Mouse (Mus musculus) neural tube, embryonic 12.5 days (tissue): ENCODE measurements around the gene Myd88. TPM values are rescaled to one million over a fixed set of nuclear protein-coding genes. Genes with fewer than 3 reads are reported as not detected.

Experiments used
- ATAC-seq: fragments of 200-750 bp; cut with Nextera tagmentation; 2 replicates; pipeline ENCODE4 v1.8.0; 2017; ENCODE audit warnings: low read depth, mild to moderate bottlenecking, moderate TSS enrichment, moderate library complexity; ENCODE audit not compliant: low FRiP score
- H3K27ac ChIP-seq: fragments of 300-500 bp; sonication (generic); 2 replicates; pipeline ENCODE4 v1.5.1; 2016
- H3K27me3 ChIP-seq: fragments of 300-500 bp; sonication (generic); replicated peaks from 2 replicates; pipeline ENCODE4 v1.6.1; 2016; ENCODE audit warnings: mild to moderate bottlenecking
- H3K36me3 ChIP-seq: fragments of 300-500 bp; sonication (generic); 2 replicates; pipeline ENCODE4 v1.6.1; 2016; ENCODE audit warnings: mild to moderate bottlenecking
- H3K4me1 ChIP-seq: fragments of 300-500 bp; sonication (generic); 2 replicates; pipeline ENCODE4 v1.6.1; 2016
- H3K4me2 ChIP-seq: fragments of 300-500 bp; sonication (generic); replicated peaks from 2 replicates; pipeline ENCODE4 v1.6.1; 2016; ENCODE audit warnings: mild to moderate bottlenecking
- H3K4me3 ChIP-seq: fragments of 300-500 bp; sonication (generic); 2 replicates; pipeline ENCODE4 v1.5.1; 2016
- H3K9ac ChIP-seq: fragments of 300-500 bp; sonication (generic); 2 replicates; pipeline ENCODE4 v1.6.1; 2016; ENCODE audit warnings: mild to moderate bottlenecking
- H3K9me3 ChIP-seq: fragments of 300-500 bp; sonication (generic); 2 replicates; pipeline ENCODE4 v1.6.1; 2016; ENCODE audit warnings: mild to moderate bottlenecking
- WGBS: fragments of 180-500 bp; shearing (Covaris S2); methylation state at CpG from one replicate; pipeline ENCODE4 v1.1.7; 2016; 5-methylcytosine and 5-hydroxymethylcytosine counted together
- polyA plus RNA-seq: library from polyadenylated mRNA; unstranded; fragments of >200 nt; fragmentation: Nextera tagmentation; extraction: Ambion mirVana; gene quantifications from 2 replicates; pipeline ENCODE4 v1.2.1, GENCODE M21; 2016

Gene Myd88
- polyA plus RNA-seq, 1 experiment from 2014 or later = 6.4 TPM

DNA sequence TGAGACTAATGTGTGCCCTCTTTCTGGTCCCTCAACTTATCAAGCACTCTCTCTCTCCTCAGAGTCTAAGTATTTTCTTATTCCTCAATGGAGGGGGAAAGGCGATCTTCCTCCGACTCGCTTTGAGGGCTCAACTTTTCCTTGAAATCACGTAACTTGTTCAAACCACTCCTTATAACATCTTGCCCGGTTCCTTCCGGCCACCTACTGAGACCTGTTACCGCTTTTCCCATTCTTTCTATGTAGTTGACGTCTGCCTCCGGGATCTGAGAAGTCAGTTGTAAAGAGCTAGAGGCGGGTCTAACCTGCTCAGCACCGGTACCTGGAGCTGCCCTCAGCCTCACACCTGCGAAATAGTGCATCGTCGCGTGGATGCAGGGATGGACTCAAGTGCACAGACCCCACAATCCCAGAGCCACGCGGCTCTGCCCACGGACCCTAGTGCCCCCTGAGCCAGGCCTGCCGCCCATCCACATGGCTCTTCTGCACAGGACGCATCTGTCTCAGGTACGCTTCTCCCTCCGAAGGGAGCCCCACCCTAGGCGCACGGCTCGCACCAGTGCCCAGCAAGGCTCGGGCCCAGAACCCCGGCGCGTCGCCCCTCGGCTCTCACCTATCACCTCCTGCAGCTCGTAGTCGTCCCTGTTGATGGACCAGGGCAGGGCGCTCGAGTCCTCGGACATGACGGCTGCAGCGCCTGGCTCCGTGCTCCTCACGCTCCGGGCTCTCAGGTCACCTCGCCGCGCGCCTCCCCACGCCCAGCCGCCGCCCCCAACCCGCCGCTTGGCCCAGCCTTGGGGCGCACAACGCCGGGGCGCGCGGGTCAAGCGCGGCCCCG is 19.6 kb downstream of the Myd88 start:
- Histone ChIP-seq H3K4me3 (peak overlapping the region; percentile 90), H3K27ac (peak overlapping the region; percentile 69; the same call in 1 of the 2 replicates), H3K9me3 (no peaks in the 10 kb centered on the region), H3K4me1 (peaks cover 16% of the 10 kb centered on the region), H3K4me2 (peak overlapping the region; percentile 91), H3K36me3 (no peaks in the 10 kb centered on the region), H3K9ac (peak overlapping the region; percentile 87), H3K27me3 (no peaks in the 10 kb centered on the region)
- peak; percentile 63 for ATAC-seq
- WGBS = under 1% methylated on average over 59 of the region's 59 CpGs

DNA sequence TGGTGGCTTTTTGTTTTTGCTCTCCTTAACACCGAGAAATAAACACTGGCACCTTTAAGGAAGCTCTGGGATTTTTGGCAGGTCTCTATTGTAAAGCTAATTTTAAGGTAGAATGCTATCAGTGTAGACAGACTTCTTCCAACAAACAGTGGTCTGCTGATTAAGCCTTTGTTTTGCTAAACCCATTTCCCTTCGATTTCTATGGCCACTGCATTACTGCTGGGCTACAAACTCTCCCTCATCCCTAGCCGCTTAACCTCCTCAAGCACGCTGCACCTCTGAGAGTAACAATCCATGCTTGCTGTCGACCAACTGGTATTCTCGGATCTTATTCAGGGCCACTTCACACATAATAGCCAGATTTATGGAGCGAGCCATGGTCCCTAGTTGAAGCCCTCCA is 20.3 kb downstream of the Myd88 start:
- peak overlapping the region; percentile 91 for H3K4me2 ChIP-seq
- H3K27ac ChIP-seq = no peak overlapping the region
- peak overlapping the region; percentile 90 for H3K4me3 ChIP-seq
- peak overlapping the region; percentile 87 for H3K9ac ChIP-seq
- peaks cover 16% of the 10 kb centered on the region for H3K4me1 ChIP-seq
- no peak for ATAC-seq
- H3K9me3 ChIP-seq = no peaks in the 10 kb centered on the region
- no peaks in the 10 kb centered on the region for H3K27me3 ChIP-seq
- H3K36me3 ChIP-seq = no peaks in the 10 kb centered on the region
- WGBS = 10% methylated on average over 7 of the region's 7 CpGs

DNA sequence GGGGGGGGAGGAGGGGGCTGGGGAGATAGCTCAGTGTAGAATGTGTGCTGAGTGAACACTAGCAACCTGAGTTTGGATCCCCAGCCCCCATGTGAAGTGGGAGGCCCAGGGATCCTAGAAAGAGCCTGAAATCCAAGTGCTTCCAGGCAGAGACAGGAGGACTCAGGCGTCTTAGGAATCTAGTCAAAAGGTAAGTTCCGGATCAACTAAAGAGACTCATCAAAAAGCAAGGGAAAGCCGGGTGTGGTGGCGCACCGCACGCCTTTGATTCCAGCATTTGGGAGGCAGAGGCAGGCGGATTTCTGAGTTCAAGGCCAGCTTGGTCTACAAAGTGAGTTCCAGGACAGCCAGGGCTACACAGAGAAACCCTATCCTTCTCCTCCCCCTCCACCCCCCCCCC is 20.8 kb downstream of the Myd88 start:
- Histone ChIP-seq H3K4me3 (no peak overlapping the region), H3K27me3 (no peaks in the 10 kb centered on the region), H3K9ac (no peak overlapping the region), H3K4me1 (peaks cover 16% of the 10 kb centered on the region), H3K27ac (no peak overlapping the region), H3K4me2 (peak overlapping the region; percentile 91), H3K9me3 (no peaks in the 10 kb centered on the region), H3K36me3 (no peaks in the 10 kb centered on the region)
- WGBS = 80% methylated on average over 7 of the region's 7 CpGs
- no peak for ATAC-seq

DNA sequence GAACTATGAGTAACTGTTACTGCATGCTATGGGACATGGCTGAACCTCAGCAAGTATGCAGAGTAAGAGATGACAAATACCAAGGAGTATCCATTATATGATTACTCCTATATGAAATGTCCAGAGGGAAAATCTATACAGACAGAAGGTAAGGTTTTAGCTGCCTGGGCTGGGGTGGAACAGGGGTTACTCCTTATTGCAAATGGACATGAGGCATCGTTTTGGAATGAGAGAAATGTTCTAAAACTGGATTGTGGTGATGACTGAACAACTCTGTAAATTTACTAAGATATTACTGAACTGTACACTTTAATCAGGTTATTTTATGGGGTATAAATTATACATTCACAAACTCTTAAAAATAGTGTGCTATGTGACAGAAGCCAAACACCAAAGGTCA is 22.3 kb downstream of the Myd88 start:
- H3K4me1 ChIP-seq = peaks cover 16% of the 10 kb centered on the region
- ATAC-seq = no peak
- WGBS = 95% methylated on average over 1 of the region's 1 CpGs

DNA sequence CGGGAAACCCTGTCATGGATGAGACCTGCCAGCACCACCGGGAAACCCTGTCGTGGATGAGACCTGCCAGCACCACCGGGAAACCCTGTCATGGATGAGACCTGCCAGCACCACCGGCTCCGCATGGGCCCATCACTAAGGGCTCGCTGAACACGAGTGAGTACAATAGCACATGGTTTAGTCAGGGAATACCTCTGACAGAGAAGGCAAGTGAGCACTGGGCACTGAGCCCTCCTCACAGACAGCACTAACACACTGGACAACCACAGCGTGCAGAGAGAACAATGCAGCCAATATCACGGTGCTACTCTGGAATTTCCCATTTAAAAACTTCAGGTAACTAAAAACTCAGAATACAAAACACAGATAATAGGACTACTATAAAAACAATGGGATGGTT is 28.1 kb downstream of the Myd88 start:
- Histone ChIP-seq H3K27me3 (no peaks in the 10 kb centered on the region), H3K4me3 (no peak overlapping the region), H3K4me1 (no peaks in the 10 kb centered on the region), H3K4me2 (no peak overlapping the region), H3K9ac (no peak overlapping the region), H3K36me3 (no peaks in the 10 kb centered on the region), H3K9me3 (no peaks in the 10 kb centered on the region), H3K27ac (no peak overlapping the region)
- 94% methylated on average over 10 of the region's 10 CpGs for WGBS
- ATAC-seq = no peak

More for the DNA sequence above, 22.3 kb downstream of the Myd88 start:
- H3K9me3 ChIP-seq = no peaks in the 10 kb centered on the region
- no peak overlapping the region for H3K4me3 ChIP-seq
- H3K9ac ChIP-seq = no peak overlapping the region
- no peaks in the 10 kb centered on the region for H3K36me3 ChIP-seq
- H3K27me3 ChIP-seq = no peaks in the 10 kb centered on the region
- H3K4me2 ChIP-seq = no peak overlapping the region
- H3K27ac ChIP-seq = no peak overlapping the region

DNA sequence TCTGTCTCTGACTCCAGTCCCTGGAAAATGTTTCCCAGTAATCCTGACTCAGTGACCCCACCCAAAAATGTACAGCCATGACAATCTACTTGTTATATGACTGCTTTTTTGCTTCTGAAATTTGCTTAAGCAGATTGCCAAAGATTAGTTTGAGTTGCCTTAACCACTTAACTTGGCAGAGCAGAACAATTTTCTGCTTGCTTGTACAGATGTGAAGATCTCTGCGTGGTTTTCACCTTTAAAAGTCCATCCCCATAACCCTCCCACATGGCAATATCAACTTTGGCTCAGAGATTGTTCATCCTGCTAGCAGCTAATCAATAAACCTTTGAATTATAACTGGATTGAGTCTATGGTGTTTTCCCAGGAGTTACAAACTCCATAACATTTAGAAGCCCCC is 32.1 kb downstream of the Myd88 start:
- H3K9ac ChIP-seq = no peak overlapping the region
- H3K36me3 ChIP-seq = no peaks in the 10 kb centered on the region
- H3K27me3 ChIP-seq = no peaks in the 10 kb centered on the region
- H3K9me3 ChIP-seq = no peaks in the 10 kb centered on the region
- H3K27ac ChIP-seq = no peak overlapping the region
- no peak overlapping the region for H3K4me3 ChIP-seq
- whole genome bisulfite sequencing = 96% methylated on average over 1 of the region's 1 CpGs
- H3K4me1 ChIP-seq = no peaks in the 10 kb centered on the region
- H3K4me2 ChIP-seq = no peak overlapping the region
- ATAC-seq = no peak

DNA sequence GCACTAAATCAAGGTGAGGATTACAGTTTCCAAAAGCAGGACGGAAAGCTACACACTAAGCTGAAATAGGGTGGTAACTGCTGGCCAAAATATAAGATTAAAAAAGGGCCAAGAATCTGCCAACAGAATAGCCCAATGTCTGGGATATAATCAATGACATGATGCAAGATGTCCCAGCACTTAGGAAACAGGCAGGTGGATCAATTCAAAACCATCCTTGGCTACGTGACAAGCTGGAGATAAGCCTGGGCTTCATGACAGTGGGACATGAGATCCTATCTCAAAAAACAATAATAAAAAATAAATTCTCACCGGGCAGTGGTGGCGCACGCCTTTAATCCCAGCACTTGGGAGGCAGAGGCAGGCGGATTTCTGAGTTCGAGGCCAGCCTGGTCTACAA is 35.3 kb downstream of the Myd88 start:
- no peak overlapping the region for H3K9ac ChIP-seq
- no peak overlapping the region for H3K4me2 ChIP-seq
- no peaks in the 10 kb centered on the region for H3K9me3 ChIP-seq
- H3K27me3 ChIP-seq = no peaks in the 10 kb centered on the region
- H3K4me1 ChIP-seq = no peaks in the 10 kb centered on the region
- WGBS = 96% methylated on average over 7 of the region's 7 CpGs
- no peak for ATAC-seq
- no peak overlapping the region for H3K4me3 ChIP-seq
- peaks cover 17% of the 10 kb centered on the region for H3K36me3 ChIP-seq
- no peak overlapping the region for H3K27ac ChIP-seq

DNA sequence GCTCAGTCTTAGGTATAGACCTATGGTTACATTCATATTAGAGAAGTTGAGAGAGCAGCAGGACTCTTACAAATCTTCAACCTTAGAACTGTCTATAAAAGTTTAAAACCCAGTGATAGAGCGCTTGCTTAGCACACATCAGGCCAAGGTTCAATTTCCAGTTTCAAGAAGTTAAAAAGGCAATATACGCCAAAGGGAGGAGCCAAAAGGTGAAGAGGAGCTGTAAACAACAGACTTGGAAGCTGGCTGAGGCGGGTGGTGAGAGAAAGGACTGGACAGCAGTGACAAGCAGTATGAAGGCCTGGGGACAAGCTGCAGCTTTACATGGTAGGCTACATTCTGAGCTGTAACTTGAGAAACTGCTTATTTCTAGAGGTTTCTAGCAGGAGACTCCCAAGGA is 42.6 kb downstream of the Myd88 start:
- Histone ChIP-seq H3K27me3 (no peaks in the 10 kb centered on the region), H3K9ac (no peak overlapping the region), H3K4me3 (no peak overlapping the region), H3K9me3 (no peaks in the 10 kb centered on the region), H3K36me3 (peaks cover 17% of the 10 kb centered on the region), H3K4me1 (no peaks in the 10 kb centered on the region), H3K27ac (no peak overlapping the region), H3K4me2 (no peak overlapping the region)
- no peak for ATAC-seq
- WGBS = 80% methylated on average over 3 of the region's 3 CpGs

DNA sequence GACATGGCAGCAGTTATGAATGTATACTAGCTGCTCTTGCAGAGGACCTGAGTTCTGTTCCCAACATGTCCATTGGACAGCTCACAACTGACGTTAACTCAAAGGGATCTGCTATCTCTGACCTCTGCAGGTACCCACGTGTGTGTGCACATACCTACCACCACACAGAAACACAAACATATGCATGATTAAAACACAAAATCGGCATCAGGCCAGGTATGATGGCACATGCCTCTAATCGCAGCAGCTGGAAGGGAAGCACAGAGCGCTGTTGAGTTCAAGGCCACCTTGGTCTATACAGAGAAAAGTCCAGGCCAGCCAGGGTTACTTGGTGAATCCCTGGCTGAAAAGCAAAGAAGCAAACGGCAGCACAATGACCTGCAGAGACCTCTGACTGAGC is 43.5 kb downstream of the Myd88 start:
- no peak overlapping the region for H3K27ac ChIP-seq
- H3K4me2 ChIP-seq = no peak overlapping the region
- no peak for ATAC-seq
- WGBS = 92% methylated on average over 6 of the region's 6 CpGs
- no peaks in the 10 kb centered on the region for H3K9me3 ChIP-seq
- no peak overlapping the region for H3K9ac ChIP-seq
- peaks cover 11% of the 10 kb centered on the region for H3K36me3 ChIP-seq
- no peaks in the 10 kb centered on the region for H3K4me1 ChIP-seq
- H3K4me3 ChIP-seq = no peak overlapping the region
- H3K27me3 ChIP-seq = no peaks in the 10 kb centered on the region

DNA sequence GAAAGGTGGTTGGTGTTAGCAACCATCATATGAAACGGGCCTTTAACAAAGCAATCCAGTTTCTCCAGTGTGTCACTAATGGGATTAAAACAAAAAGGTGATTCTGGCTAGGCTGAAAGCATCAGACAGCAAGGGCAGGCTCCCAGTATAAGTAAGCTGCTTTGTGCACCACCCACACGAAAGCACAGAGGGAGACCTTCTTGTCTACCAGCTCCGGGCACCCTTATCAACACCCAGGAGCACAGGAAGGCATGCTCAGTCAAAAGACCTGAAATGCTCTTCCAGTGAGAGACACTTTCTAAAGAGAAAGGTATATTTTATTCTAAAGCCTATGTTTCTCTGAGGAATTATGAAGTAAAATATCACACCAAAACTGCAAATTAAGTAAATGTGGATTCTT is 50.4 kb downstream of the Myd88 start:
- no peak overlapping the region for H3K4me2 ChIP-seq
- H3K4me1 ChIP-seq = no peaks in the 10 kb centered on the region
- 89% methylated on average over 3 of the region's 3 CpGs for WGBS
- no peak overlapping the region for H3K9ac ChIP-seq
- H3K9me3 ChIP-seq = no peaks in the 10 kb centered on the region
- no peak overlapping the region for H3K27ac ChIP-seq
- H3K36me3 ChIP-seq = no peaks in the 10 kb centered on the region; the same call in none of the 2 replicates
- ATAC-seq = no peak
- no peak overlapping the region for H3K4me3 ChIP-seq
- H3K27me3 ChIP-seq = no peaks in the 10 kb centered on the region

Other genes with a start within 250 kb of the Myd88 start
- gene Plcd1, start 247.9 kb downstream of the Myd88 start, polyA plus RNA-seq = 29.7 and 31.9 TPM in 2 replicates
- gene Dlec1, start 238.9 kb downstream of the Myd88 start, polyA plus RNA-seq = 0.79 and 1.8 TPM in 2 replicates
- gene Acaa1b, start 184.3 kb downstream of the Myd88 start, polyA plus RNA-seq = 1.5 and 1.7 TPM in 2 replicates
- gene Gm47289, start 182.2 kb downstream of the Myd88 start, polyA plus RNA-seq = not detected in 2 replicates
- gene Slc22a13, start 132.3 kb downstream of the Myd88 start, polyA plus RNA-seq = not detected in 2 replicates
- 18.8 and 19.9 TPM in 2 replicates for gene Oxsr1, start 19.0 kb downstream of the Myd88 start, polyA plus RNA-seq
- 87.6 and 91.8 TPM in 2 replicates for gene Acaa1a, start 1.7 kb downstream of the Myd88 start, polyA plus RNA-seq
- 4.5 and 6.5 TPM in 2 replicates for gene Xylb, start 16.0 kb upstream of the Myd88 start, polyA plus RNA-seq
- not detected in 2 replicates for gene Slc22a14, start 24.1 kb upstream of the Myd88 start, polyA plus RNA-seq
- 100 and 107 TPM in 2 replicates for gene Acvr2b, start 60.7 kb upstream of the Myd88 start, polyA plus RNA-seq
- gene Exog, start 103.5 kb upstream of the Myd88 start, polyA plus RNA-seq = 43.5 and 44.4 TPM in 2 replicates
- gene Scn5a, start 237.6 kb upstream of the Myd88 start, polyA plus RNA-seq = 1.6 and 2.1 TPM in 2 replicates